Mouse (Mus musculus) CD4-positive, CD25-positive, alpha-beta regulatory T cell, adult 9 weeks (primary cell): ENCODE data around the gene Ppl. TPM values are rescaled to one million over a fixed set of nuclear protein-coding genes. Genes with fewer than 3 reads are reported as not detected.

Experiments used
- polyA plus RNA-seq: library from polyadenylated mRNA; unstranded; fragments of 100-300 nt; shearing (Covaris generic); gene quantifications from one replicate; pipeline ENCODE4 v1.2.1, GENCODE M21; 2017

Gene Ppl
- polyA plus RNA-seq, result 0.10 TPM

GRCm38 (mm10) chr16:5132401-5132801, at the start of gene Ppl:
Gene Ppl (minus strand): TSS chr16:5132421.

GRCm38 (mm10) chr16:5147037-5147385, 14.8 kb upstream of the Ppl start, which contains the start of gene Sec14l5:
Gene Sec14l5 (plus strand): TSS chr16:5147109.

GRCm38 (mm10) chr16:5049774-5050234, 82.4 kb downstream of the Ppl start, which contains the start of the genes Glyr1 and Ubn1:
Gene Glyr1 (minus strand): TSS chr16:5049863.
Gene Ubn1 (plus strand): TSS chr16:5050057.

Other genes with a start within 250 kb of the Ppl start
- 56.5 TPM for gene Mgrn1, start 246.2 kb downstream of the Ppl start, polyA plus RNA-seq
- gene Nudt16l1, start 193.7 kb downstream of the Ppl start, polyA plus RNA-seq, result 172 TPM
- 90.3 TPM for gene Anks3, start 168.2 kb downstream of the Ppl start, polyA plus RNA-seq
- gene Sept12, start 134.6 kb downstream of the Ppl start, polyA plus RNA-seq, result not detected
- not detected for gene Smim22, start 125.1 kb downstream of the Ppl start, polyA plus RNA-seq
- gene Rogdi, start 118.9 kb downstream of the Ppl start, polyA plus RNA-seq, result 21.6 TPM
- 180 TPM for gene Glyr1, start 82.6 kb downstream of the Ppl start, polyA plus RNA-seq
- 18.5 TPM for gene Ubn1, start 82.4 kb downstream of the Ppl start, polyA plus RNA-seq
- not detected for gene Sec14l5, start 14.7 kb upstream of the Ppl start, polyA plus RNA-seq
- 9.4 TPM for gene Nagpa, start 71.6 kb upstream of the Ppl start, polyA plus RNA-seq
- gene AU021092, start 89.9 kb upstream of the Ppl start, polyA plus RNA-seq, result not detected
- 22.4 TPM for gene Alg1, start 101.2 kb upstream of the Ppl start, polyA plus RNA-seq
- 57.7 TPM for gene Eef2kmt, start 123.6 kb upstream of the Ppl start, polyA plus RNA-seq